12 mouse cellular contexts compared by ENCODE assay signal in genomic region chr9:123659986-123660676, GRCm38 (mm10). TPM values are rescaled to one million over a fixed set of nuclear protein-coding genes. Genes with fewer than 3 reads are reported as not detected.
"Had no signal": no experiment of that assay in that cellular context is flagged by ENCODE, and none has a peak within 500 bp of the region (broad histone marks: within the 10 kb centered on the region; RNA-seq: fewer than 3 reads in every experiment).

No protein-coding gene starts in this region.

RNA-seq across cellular contexts. Expression of gene Ccr9, which starts 18.1 kb away (rescaled TPM):
- total RNA-seq: gastrocnemius, adult 8-10 months; heart, postnatal 25 days had no signal
- polyA plus RNA-seq: heart, embryonic 10.5 days had no signal

RNA-seq across cellular contexts. Expression of gene Slc6a20a, which starts 18.6 kb away (rescaled TPM):
- total RNA-seq: gastrocnemius, adult 8-10 months; gastrocnemius, postnatal 14 days; gastrocnemius, postnatal 36 days; heart, adult 18-20 months; heart, adult 8-10 months; heart, postnatal 10 days; heart, postnatal 25 days; heart, postnatal 4 days had no signal
- polyA plus RNA-seq: heart, embryonic 10.5 days; heart, embryonic 12.5 days; heart, embryonic 14.5 days; limb, embryonic 12.5 days had no signal

RNA-seq across cellular contexts. Expression of gene Slc6a20b, which starts 27.8 kb away (rescaled TPM):
- total RNA-seq: gastrocnemius, adult 8-10 months; gastrocnemius, postnatal 14 days; gastrocnemius, postnatal 36 days; heart, adult 18-20 months; heart, adult 8-10 months; heart, postnatal 10 days; heart, postnatal 25 days; heart, postnatal 4 days had no signal
